Comparison of ENCODE assay signal across 26 mouse cellular contexts in the genomic region with DNA sequence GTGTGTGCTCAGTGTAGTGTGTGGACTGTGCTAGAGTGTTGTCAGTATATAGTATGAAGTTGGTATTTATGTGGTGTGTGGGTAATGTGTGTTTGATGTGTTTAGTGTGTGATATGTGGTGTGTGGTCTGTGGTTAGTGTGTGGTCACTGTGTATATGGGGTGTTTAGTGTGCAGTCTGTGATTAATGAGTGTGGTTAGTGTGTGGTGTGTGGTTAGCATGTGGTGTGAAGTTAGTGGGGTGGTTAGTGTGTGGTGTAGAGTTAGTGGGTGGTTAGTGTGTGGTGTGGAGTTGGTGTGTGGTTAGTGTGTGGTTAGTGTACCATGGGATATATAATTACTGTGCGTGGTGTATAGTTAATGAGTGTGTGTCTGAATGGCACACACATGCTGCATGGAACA. TPM values are rescaled to one million over a fixed set of nuclear protein-coding genes. Genes with fewer than 3 reads are reported as not detected.
DNase-seq lines count a peak whose midpoint lies in the region; ATAC-seq and TF ChIP-seq lines count a peak whose summit lies in the region.
"Had no signal": no experiment of that assay in that cellular context is flagged by ENCODE, and none has a peak within 500 bp of the region (broad histone marks: within the 10 kb centered on the region; RNA-seq: fewer than 3 reads in every experiment).

No protein-coding gene starts in this region.

- 0 out of 2 replicates have a peak, but pooled peaks have one; percentile 19 for ATAC-seq in stomach, embryonic 16.5 days (ENCODE audit: insufficient read depth, low FRiP score)
- no peak for ATAC-seq in stomach, postnatal 0 days (ENCODE audit: low FRiP score, low TSS enrichment)
- ATAC-seq in embryonic facial prominence, embryonic 14.5 days (ENCODE audit: low read depth) = peak; percentile 57; the same call in 1 of the 2 replicates
- peak; percentile 27; the same call in 1 of the 2 replicates for ATAC-seq in megakaryocyte progenitor cell, adult 5-6 weeks (replicated peaks; ENCODE audit: poor library complexity)
- no peak for ATAC-seq in midbrain, embryonic 15.5 days (replicated peaks)
- no peak for ATAC-seq in hindbrain, embryonic 11.5 days (ENCODE audit: low FRiP score)
- ATAC-seq: forebrain, postnatal 0 days; hindbrain, embryonic 16.5 days; intestine, embryonic 15.5 days had no signal

- H3K4me3 ChIP-seq in stomach, embryonic 16.5 days (replicated peaks; ENCODE audit: low read length) = no peak overlapping the region
- H3K4me3 ChIP-seq in stomach, postnatal 0 days (ENCODE audit: low read depth, low read length) = no peak overlapping the region
- H3K4me3 ChIP-seq in embryonic facial prominence, embryonic 14.5 days (ENCODE audit: low read depth, low read length) = no peak overlapping the region
- no peak overlapping the region for H3K4me3 ChIP-seq in midbrain, embryonic 15.5 days
- H3K4me3 ChIP-seq in hindbrain, embryonic 11.5 days (ENCODE audit: low read depth, low read length) = no peak overlapping the region
- H3K4me3 ChIP-seq: forebrain, embryonic 10.5 days; heart, adult 2 months; heart, embryonic 13.5 days; intestine, embryonic 15.5 days; liver, embryonic 15.5 days; midbrain, embryonic 12.5 days; neural tube, embryonic 12.5 days had no signal

- peaks cover 4% of the 10 kb centered on the region; the same call in 1 of the 2 replicates for H3K36me3 ChIP-seq in stomach, embryonic 16.5 days (ENCODE audit: control insufficient read depth, insufficient read depth, low read length)
- peaks cover 4% of the 10 kb centered on the region; the same call in 1 of the 2 replicates for H3K36me3 ChIP-seq in stomach, postnatal 0 days (ENCODE audit: control insufficient read depth, insufficient read depth, low read length)
- 0 out of 2 replicates have a peak, but pooled peaks cover 4% of the 10 kb centered on the region for H3K36me3 ChIP-seq in embryonic facial prominence, embryonic 14.5 days (ENCODE audit: control insufficient read depth, insufficient read depth, low read length)
- H3K36me3 ChIP-seq in midbrain, embryonic 15.5 days (replicated peaks) = no peaks in the 10 kb centered on the region
- no peaks in the 10 kb centered on the region for H3K36me3 ChIP-seq in hindbrain, embryonic 11.5 days (ENCODE audit: control insufficient read depth, insufficient read depth, low read length)
- H3K36me3 ChIP-seq: forebrain, embryonic 10.5 days; G1E; midbrain, embryonic 12.5 days; neural tube, embryonic 12.5 days had no signal

- 96% methylated on average over 1 of the region's 1 CpGs for WGBS in stomach, embryonic 16.5 days
- WGBS in stomach, postnatal 0 days = 88% methylated on average over 1 of the region's 1 CpGs
- 73% methylated on average over 1 of the region's 1 CpGs for whole genome bisulfite sequencing in embryonic facial prominence, embryonic 14.5 days
- 93% methylated on average over 1 of the region's 1 CpGs for WGBS in midbrain, embryonic 15.5 days
- WGBS in hindbrain, embryonic 11.5 days = 90% methylated on average over 1 of the region's 1 CpGs

- H3K4me2 ChIP-seq in stomach, embryonic 16.5 days (ENCODE audit: low read depth, low read length) = no peak overlapping the region
- H3K4me2 ChIP-seq in stomach, postnatal 0 days (replicated peaks; ENCODE audit: low read depth) = no peak overlapping the region
- no peak overlapping the region for H3K4me2 ChIP-seq in embryonic facial prominence, embryonic 14.5 days (ENCODE audit: low read depth, low read length)
- H3K4me2 ChIP-seq in midbrain, embryonic 15.5 days = no peak overlapping the region
- no peak overlapping the region for H3K4me2 ChIP-seq in hindbrain, embryonic 11.5 days (replicated peaks; ENCODE audit: low read depth, low read length)
- H3K4me2 ChIP-seq: heart, embryonic 13.5 days; intestine, embryonic 15.5 days; liver, embryonic 15.5 days; lung, embryonic 14.5 days; midbrain, embryonic 12.5 days; neural tube, embryonic 12.5 days had no signal

- no peak for TF ChIP-seq EP300 in stomach, postnatal 0 days (optimal IDR thresholded peaks at IDR 0.05)

- DNase-seq in stomach, postnatal 0 days (ENCODE audit: low spot score) = no peak
- no peak for DNase-seq in embryonic facial prominence, embryonic 14.5 days (ENCODE audit: low spot score)
- no peak for DNase-seq in hindbrain, embryonic 11.5 days (ENCODE audit: low spot score)
- DNase-seq: adrenal gland, adult 8-10 months; cerebellum, adult 2 months; cerebellum, postnatal 14 days; forebrain, postnatal 0 days; heart, adult 2 months; heart, postnatal 10 days; kidney, adult 2 months; kidney, postnatal 36 days; left cerebral cortex, postnatal 4 days; lung, embryonic 14.5 days; lung, postnatal 14 days had no signal

- H3K9me3 ChIP-seq in stomach, embryonic 16.5 days (replicated peaks; ENCODE audit: control insufficient read depth, low read length) = peaks cover 13% of the 10 kb centered on the region; the same call in 1 of the 2 replicates
- 0 out of 2 replicates have a peak, but pooled peaks cover 10% of the 10 kb centered on the region for H3K9me3 ChIP-seq in stomach, postnatal 0 days (ENCODE audit: control insufficient read depth, low read length)
- H3K9me3 ChIP-seq in embryonic facial prominence, embryonic 14.5 days (ENCODE audit: control insufficient read depth, low read length) = peaks cover 14% of the 10 kb centered on the region
- H3K9me3 ChIP-seq in midbrain, embryonic 15.5 days = 0 out of 2 replicates have a peak, but pooled peaks cover 2% of the 10 kb centered on the region
- H3K9me3 ChIP-seq in hindbrain, embryonic 11.5 days (ENCODE audit: control insufficient read depth, low read length) = no peaks in the 10 kb centered on the region
- H3K9me3 ChIP-seq: G1E; liver, embryonic 15.5 days had no signal

- TF ChIP-seq CTCF in stomach, postnatal 0 days (IDR thresholded peaks at IDR 0.05; ENCODE audit: low read depth) = no peak

- no peak overlapping the region for H3K9ac ChIP-seq in stomach, embryonic 16.5 days (ENCODE audit: low read length)
- no peak overlapping the region for H3K9ac ChIP-seq in stomach, postnatal 0 days (ENCODE audit: low read length)
- H3K9ac ChIP-seq in embryonic facial prominence, embryonic 14.5 days (ENCODE audit: low read depth, low read length) = no peak overlapping the region
- H3K9ac ChIP-seq in midbrain, embryonic 15.5 days = no peak overlapping the region
- H3K9ac ChIP-seq in hindbrain, embryonic 11.5 days (ENCODE audit: low read depth, low read length) = no peak overlapping the region
- H3K9ac ChIP-seq: forebrain, postnatal 0 days; heart, embryonic 13.5 days; intestine, embryonic 15.5 days; liver, embryonic 15.5 days; lung, embryonic 14.5 days; midbrain, embryonic 12.5 days; neural tube, embryonic 12.5 days had no signal

- H3K27ac ChIP-seq in stomach, embryonic 16.5 days (ENCODE audit: low read length) = no peak overlapping the region
- H3K27ac ChIP-seq in stomach, postnatal 0 days (replicated peaks) = no peak overlapping the region
- no peak overlapping the region for H3K27ac ChIP-seq in embryonic facial prominence, embryonic 14.5 days (replicated peaks; ENCODE audit: low read depth, low read length)
- no peak overlapping the region for H3K27ac ChIP-seq in midbrain, embryonic 15.5 days
- no peak overlapping the region for H3K27ac ChIP-seq in hindbrain, embryonic 11.5 days (ENCODE audit: low read depth, low read length)
- H3K27ac ChIP-seq: forebrain, embryonic 10.5 days; heart, adult 2 months; heart, embryonic 13.5 days; intestine, embryonic 15.5 days; liver, embryonic 15.5 days; midbrain, embryonic 12.5 days; neural tube, embryonic 12.5 days had no signal

- no peaks in the 10 kb centered on the region for H3K4me1 ChIP-seq in stomach, embryonic 16.5 days (ENCODE audit: control insufficient read depth, insufficient read depth, low read length)
- H3K4me1 ChIP-seq in stomach, postnatal 0 days (replicated peaks; ENCODE audit: control insufficient read depth, insufficient read depth) = no peaks in the 10 kb centered on the region
- no peaks in the 10 kb centered on the region for H3K4me1 ChIP-seq in embryonic facial prominence, embryonic 14.5 days (ENCODE audit: control insufficient read depth, insufficient read depth, low read length)
- H3K4me1 ChIP-seq in midbrain, embryonic 15.5 days = no peaks in the 10 kb centered on the region
- no peaks in the 10 kb centered on the region for H3K4me1 ChIP-seq in hindbrain, embryonic 11.5 days (replicated peaks; ENCODE audit: control insufficient read depth, insufficient read depth, low read length)
- H3K4me1 ChIP-seq: intestine, embryonic 15.5 days; midbrain, embryonic 12.5 days; neural tube, embryonic 12.5 days had no signal

- no peaks in the 10 kb centered on the region for H3K27me3 ChIP-seq in stomach, embryonic 16.5 days (ENCODE audit: control insufficient read depth, insufficient read depth, low read length)
- H3K27me3 ChIP-seq in stomach, postnatal 0 days (ENCODE audit: control insufficient read depth, insufficient read depth, low read length) = no peaks in the 10 kb centered on the region
- no peaks in the 10 kb centered on the region for H3K27me3 ChIP-seq in embryonic facial prominence, embryonic 14.5 days (replicated peaks; ENCODE audit: control insufficient read depth, insufficient read depth, low read length)
- no peaks in the 10 kb centered on the region for H3K27me3 ChIP-seq in midbrain, embryonic 15.5 days (replicated peaks)
- H3K27me3 ChIP-seq in hindbrain, embryonic 11.5 days (ENCODE audit: control insufficient read depth, insufficient read depth, low read length) = no peaks in the 10 kb centered on the region
- H3K27me3 ChIP-seq: heart, embryonic 13.5 days; intestine, embryonic 15.5 days; liver, embryonic 15.5 days; midbrain, embryonic 12.5 days; neural tube, embryonic 12.5 days had no signal

RNA-seq across cellular contexts. Expression of gene Zfp46, which starts 15.6 kb away (rescaled TPM):
- 23.9 and 25.9 TPM in 2 replicates for polyA plus RNA-seq in stomach, embryonic 16.5 days (2015; fragmentation: Nextera tagmentation; extraction: Ambion mirVana)
- 8.8 and 9.0 TPM in 2 replicates for polyA plus RNA-seq in stomach, postnatal 0 days (2015; fragmentation: Nextera tagmentation; extraction: Ambion mirVana)
- polyA plus RNA-seq in embryonic facial prominence, embryonic 14.5 days (2014; fragmentation: Nextera tagmentation; extraction: Ambion mirVana) = 24.2 and 27.3 TPM in 2 replicates
- total RNA-seq in megakaryocyte progenitor cell, adult 5-6 weeks (2015) = 6.7 and 7.7 TPM in 2 replicates
- total RNA-seq in megakaryocyte progenitor cell, adult 5-6 weeks (2017) = 7.4 and 7.9 TPM in 2 replicates
- 42.8 and 43.2 TPM in 2 replicates for polyA plus RNA-seq in midbrain, embryonic 15.5 days (2015; fragmentation: Nextera tagmentation; extraction: Ambion mirVana)
- polyA plus RNA-seq in hindbrain, embryonic 11.5 days (2014; fragmentation: Nextera tagmentation; extraction: Ambion mirVana) = 26.2 and 33.1 TPM in 2 replicates

RNA-seq across cellular contexts. Expression of gene Tcea3, which starts 21.4 kb away (rescaled TPM):
- 23.9 and 29.1 TPM in 2 replicates for polyA plus RNA-seq in stomach, embryonic 16.5 days (2015; fragmentation: Nextera tagmentation; extraction: Ambion mirVana)
- 31.1 and 35.0 TPM in 2 replicates for polyA plus RNA-seq in stomach, postnatal 0 days (2015; fragmentation: Nextera tagmentation; extraction: Ambion mirVana)
- 25.4 and 27.2 TPM in 2 replicates for polyA plus RNA-seq in embryonic facial prominence, embryonic 14.5 days (2014; fragmentation: Nextera tagmentation; extraction: Ambion mirVana)
- total RNA-seq in megakaryocyte progenitor cell, adult 5-6 weeks (2015) = 0.10 TPM in 1 of 2 replicates, not detected in the other
- 0.33 and 0.41 TPM in 2 replicates for total RNA-seq in megakaryocyte progenitor cell, adult 5-6 weeks (2017)
- polyA plus RNA-seq in midbrain, embryonic 15.5 days (2015; fragmentation: Nextera tagmentation; extraction: Ambion mirVana) = 1.4 and 1.8 TPM in 2 replicates
- polyA plus RNA-seq in hindbrain, embryonic 11.5 days (2014; fragmentation: Nextera tagmentation; extraction: Ambion mirVana) = 3.1 and 5.2 TPM in 2 replicates
- total RNA-seq: hematopoietic stem cell, adult 5-6 weeks had no signal
- polyA plus RNA-seq: G1E had no signal

RNA-seq across cellular contexts. Expression of gene Hnrnpr, which starts 41.8 kb away (rescaled TPM):
- polyA plus RNA-seq in stomach, embryonic 16.5 days (2015; fragmentation: Nextera tagmentation; extraction: Ambion mirVana) = 119 and 121 TPM in 2 replicates
- polyA plus RNA-seq in stomach, postnatal 0 days (2015; fragmentation: Nextera tagmentation; extraction: Ambion mirVana) = 54.2 and 54.8 TPM in 2 replicates
- 126 and 157 TPM in 2 replicates for polyA plus RNA-seq in embryonic facial prominence, embryonic 14.5 days (2014; fragmentation: Nextera tagmentation; extraction: Ambion mirVana)
- 114 and 118 TPM in 2 replicates for total RNA-seq in megakaryocyte progenitor cell, adult 5-6 weeks (2015)
- 179 and 224 TPM in 2 replicates for total RNA-seq in megakaryocyte progenitor cell, adult 5-6 weeks (2017)
- 226 and 237 TPM in 2 replicates for polyA plus RNA-seq in midbrain, embryonic 15.5 days (2015; fragmentation: Nextera tagmentation; extraction: Ambion mirVana)
- 194 and 200 TPM in 2 replicates for polyA plus RNA-seq in hindbrain, embryonic 11.5 days (2014; fragmentation: Nextera tagmentation; extraction: Ambion mirVana)

Comparison
In these comparisons a context has a peak if more than half of its experiments do, and no peak if none do; other contexts are left out.
1. ATAC-seq: peak in stomach, embryonic 16.5 days (single experiment), embryonic facial prominence, embryonic 14.5 days (single experiment) and megakaryocyte progenitor cell, adult 5-6 weeks (single experiment); none in stomach, postnatal 0 days (single experiment), midbrain, embryonic 15.5 days (single experiment) and hindbrain, embryonic 11.5 days (single experiment).